Mouse (Mus musculus) mature B cell (primary cell): ENCODE results near the gene Smarca2.

Source experiments
- in situ Hi-C: fragments of 300-500 bp; cut with MboI; formaldehyde crosslinking; loops from 2 replicates; pipeline ENCODE4 v1.14.3; 2019

The Smarca2 gene

DNA sequence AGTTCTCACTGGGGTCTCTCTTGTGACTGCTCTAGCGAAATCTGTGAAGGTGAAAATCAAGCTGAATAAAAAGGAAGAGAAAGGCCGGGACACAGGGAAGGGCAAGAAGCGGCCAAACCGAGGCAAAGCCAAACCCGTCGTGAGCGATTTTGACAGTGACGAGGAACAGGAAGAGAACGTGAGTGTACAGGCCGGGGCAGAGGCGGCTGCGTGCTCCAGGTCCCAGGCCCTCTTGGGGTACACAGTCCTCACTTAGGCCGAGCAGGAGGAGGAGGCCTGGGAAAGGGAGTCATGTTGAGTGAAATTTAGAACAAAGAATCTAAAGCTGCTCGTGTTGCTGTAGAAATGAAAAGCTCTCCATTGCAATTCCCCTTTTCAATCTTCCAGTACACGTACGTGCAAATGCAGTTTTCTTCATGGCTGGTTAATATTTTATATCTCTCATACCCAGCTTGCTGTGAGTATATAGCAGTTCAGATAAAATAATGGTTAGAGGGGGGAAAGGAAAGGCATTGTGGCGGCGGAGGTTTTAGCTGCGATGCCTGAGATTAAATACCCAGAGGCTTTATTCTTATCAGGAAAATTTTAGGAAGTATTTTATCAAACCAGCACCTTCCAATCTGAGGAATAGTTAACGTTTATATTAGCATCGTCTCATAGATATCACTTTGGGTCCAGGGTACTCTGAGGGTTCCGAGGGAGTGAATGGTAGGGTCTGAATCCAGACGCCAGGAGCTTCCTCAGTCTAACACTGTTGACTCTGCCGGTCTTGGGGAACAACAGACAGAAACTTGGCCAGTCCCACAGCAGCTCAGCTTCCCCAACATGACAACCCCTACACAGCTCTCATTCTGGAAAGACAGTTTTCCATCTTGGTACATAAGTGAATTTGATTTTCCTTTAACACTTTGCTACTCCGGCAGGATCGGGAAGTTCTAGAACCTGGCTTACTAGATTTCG lies 171.5 kb downstream of the Smarca2 start:
- in situ Hi-C loops = no loop called here

- in situ Hi-C loops = no loop called here
Observed at GRCm38 (mm10) chr19:26778199-26778598, 173.3 kb downstream of the Smarca2 start.

DNA sequence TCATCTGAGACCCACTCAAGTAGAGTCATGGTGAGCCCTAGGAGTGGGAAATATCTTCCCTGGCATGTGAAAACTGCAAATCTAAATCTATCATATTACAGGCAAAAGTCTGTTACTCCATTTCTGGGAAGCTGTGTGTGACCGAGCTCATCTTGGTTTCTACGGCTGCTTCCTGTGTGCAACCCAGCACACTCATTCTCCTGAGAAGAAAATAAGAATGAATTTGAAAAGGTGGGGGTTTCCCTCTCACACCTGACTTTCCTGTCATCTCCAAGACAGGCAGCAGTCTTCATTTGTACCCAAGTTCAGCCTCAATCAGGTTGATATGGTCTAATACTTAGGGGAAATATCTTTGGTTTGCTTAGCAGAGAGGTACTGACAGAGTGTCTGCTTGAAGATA lies 176.4 kb downstream of the Smarca2 start:
- in situ Hi-C loops = no loop called here

DNA sequence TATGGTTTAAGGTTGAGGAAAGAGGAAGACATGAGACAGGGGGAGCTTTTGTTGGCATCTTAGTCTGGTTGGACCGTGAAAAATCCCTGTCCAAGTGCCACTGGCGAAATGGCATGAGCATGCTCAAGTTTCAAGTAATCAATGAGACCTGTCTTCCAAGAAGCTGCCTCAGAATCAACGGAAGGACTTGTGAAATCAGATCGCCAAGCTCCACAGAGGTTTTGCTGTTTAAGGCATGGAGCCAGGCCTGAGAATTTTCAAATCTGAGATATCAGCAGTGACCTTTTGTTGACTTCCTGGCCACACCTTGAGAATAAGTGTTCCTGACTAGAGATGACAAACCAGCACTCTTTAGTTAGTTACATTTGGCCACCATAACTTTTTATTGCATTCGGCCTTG lies 183.6 kb downstream of the Smarca2 start:
- in situ Hi-C loops = no loop called here

- in situ Hi-C loops = no loop called here
Observed at GRCm38 (mm10) chr19:26790386-26791346, 185.8 kb downstream of the Smarca2 start.

DNA sequence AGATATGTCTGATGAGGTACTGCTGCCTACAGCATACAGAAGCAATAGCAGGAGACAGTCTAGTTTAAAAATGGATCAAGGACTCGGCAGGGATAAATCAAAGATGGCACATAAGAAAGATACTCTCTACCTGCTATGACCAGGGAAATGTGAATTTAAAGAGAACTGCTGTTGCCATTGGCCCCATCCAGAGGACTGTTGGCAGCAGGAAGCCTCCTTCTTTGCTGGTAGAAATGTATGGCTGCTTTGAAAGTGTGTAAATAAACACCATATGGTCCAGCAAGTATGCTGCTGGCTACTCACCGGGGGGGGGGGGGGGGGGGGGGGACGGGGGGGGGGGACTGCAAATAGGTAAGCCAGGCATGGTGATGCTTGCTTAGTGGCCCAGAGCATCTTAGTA lies 189.5 kb downstream of the Smarca2 start:
- in situ Hi-C loops = no loop called here

- in situ Hi-C loops = no loop called here
Observed at GRCm38 (mm10) chr19:26796006-26796405, 191.2 kb downstream of the Smarca2 start.

- in situ Hi-C loops = no loop called here
Observed at GRCm38 (mm10) chr19:26804401-26804800, 199.6 kb downstream of the Smarca2 start.

DNA sequence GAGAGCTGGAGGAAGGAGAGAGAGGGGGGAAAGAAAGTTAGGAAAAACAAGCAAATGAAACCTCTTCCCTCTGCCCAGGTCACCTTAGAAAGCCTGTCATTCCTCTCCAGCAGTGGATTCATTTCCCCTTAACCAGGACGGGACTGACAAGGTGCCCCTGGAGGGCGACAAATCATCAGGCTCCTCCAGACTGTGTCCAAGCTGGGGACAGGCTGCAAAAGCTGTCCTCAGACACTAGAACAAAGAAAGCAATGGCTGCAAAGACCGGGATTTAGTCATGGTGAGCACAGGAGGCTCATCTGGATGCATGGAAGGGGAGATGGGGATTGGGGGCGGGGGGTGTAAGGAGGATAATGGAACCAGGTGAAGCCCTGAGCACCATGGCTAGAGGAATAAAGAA lies 209.8 kb downstream of the Smarca2 start:
- in situ Hi-C loops = no loop called here

GRCm38 (mm10) chr19:26817901-26818300 lies 213.1 kb downstream of the Smarca2 start:
- in situ Hi-C loops = no loop called here
